Mouse (Mus musculus) heart, embryonic 16.5 days (tissue): Measurements from ENCODE around the gene Usp17le. TPM values are rescaled to one million over a fixed set of nuclear protein-coding genes. Genes with fewer than 3 reads are reported as not detected.
"Not testable (repeated sequence)": the region's sequence is repeated elsewhere in the genome, so short reads cannot be mapped to it uniquely, and the experiment has no call there.

ENCODE experiments used
- ATAC-seq: fragments of 200-750 bp; cut with Nextera tagmentation; replicated peaks from 2 replicates; pipeline ENCODE4 v1.8.0; 2017; ENCODE audit warnings: moderate number of reproducible peaks; ENCODE audit not compliant: insufficient read depth, low FRiP score; ENCODE audit errors: extremely low read depth
- H3K27ac ChIP-seq: fragments of 300-500 bp; sonication (generic); 2 replicates; pipeline ENCODE4 v1.5.1; 2014; ENCODE audit warnings: mild to moderate bottlenecking, low read length, control low read depth, moderate library complexity
- H3K27me3 ChIP-seq: fragments of 300-500 bp; sonication (generic); 2 replicates; pipeline ENCODE4 v1.6.1; 2014; ENCODE audit warnings: low read length, mixed read lengths; ENCODE audit not compliant: control insufficient read depth, insufficient read depth
- H3K36me3 ChIP-seq: fragments of 300-500 bp; sonication (generic); 2 replicates; pipeline ENCODE4 v1.6.1; 2014; ENCODE audit not compliant: control insufficient read depth, insufficient read depth
- H3K4me1 ChIP-seq: fragments of 300-500 bp; sonication (generic); 2 replicates; pipeline ENCODE4 v1.6.1; 2014; ENCODE audit warnings: low read length, mixed read lengths; ENCODE audit not compliant: control insufficient read depth, insufficient read depth
- H3K4me2 ChIP-seq: fragments of 300-500 bp; sonication (generic); 2 replicates; pipeline ENCODE4 v1.6.1; 2014; ENCODE audit warnings: low read depth, mild to moderate bottlenecking, control low read depth, low read length
- H3K4me3 ChIP-seq: fragments of 300-500 bp; sonication (generic); 2 replicates; pipeline ENCODE4 v1.5.1; 2014; ENCODE audit warnings: mild to moderate bottlenecking, control low read depth, low read length
- H3K9ac ChIP-seq: fragments of 300-500 bp; sonication (generic); 2 replicates; pipeline ENCODE4 v1.6.1; 2014; ENCODE audit warnings: low read length, control low read depth
- H3K9me3 ChIP-seq: fragments of 300-500 bp; sonication (generic); replicated peaks from 2 replicates; pipeline ENCODE4 v1.6.1; 2016; ENCODE audit warnings: low read length; ENCODE audit not compliant: control insufficient read depth
- WGBS: fragments of 180-500 bp; shearing (Covaris S2); extraction: QIAGEN DNeasy Blood & Tissue Kit; methylation state at CpG from one replicate; pipeline ENCODE4 v1.1.7; 2014; 5-methylcytosine and 5-hydroxymethylcytosine counted together
- polyA plus RNA-seq: library from polyadenylated mRNA; unstranded; fragments of >200 nt; fragmentation: Nextera tagmentation; extraction: Ambion mirVana; gene quantifications from 2 replicates; pipeline ENCODE4 v1.2.1, GENCODE M21; 2015

Gene Usp17le
- polyA plus RNA-seq: not detected in 2 replicates

DNA sequence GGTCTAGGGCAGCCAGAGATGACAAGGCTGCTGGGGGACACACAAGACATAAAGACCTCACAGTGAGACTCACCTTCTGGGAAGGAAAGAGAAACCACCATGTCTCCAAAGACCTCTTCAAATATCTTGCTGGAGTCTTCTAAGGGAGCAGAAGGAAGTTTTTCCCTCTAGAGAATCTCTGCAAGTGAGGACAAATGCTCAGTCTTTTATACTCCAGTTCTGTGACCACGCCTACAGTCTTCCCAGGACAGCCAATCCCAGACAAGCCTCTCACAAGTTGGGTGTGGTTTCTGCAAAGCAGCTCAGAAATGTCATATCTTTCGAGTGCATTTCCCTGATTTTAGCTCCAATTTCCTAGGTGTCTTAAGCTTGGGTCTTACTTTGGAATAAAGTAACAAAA lies at the start of gene Usp17le:
Usp17le (minus strand) TSS at position 101 of the 400 bp plus-strand sequence.
- H3K27me3 ChIP-seq, H3K9ac ChIP-seq, H3K36me3 ChIP-seq, H3K9me3 ChIP-seq, H3K4me2 ChIP-seq, ATAC-seq, H3K4me1 ChIP-seq, H3K27ac ChIP-seq, H3K4me3 ChIP-seq: not testable (repeated sequence)
- WGBS: 53% methylated on average over 2 of the region's 2 CpGs

DNA sequence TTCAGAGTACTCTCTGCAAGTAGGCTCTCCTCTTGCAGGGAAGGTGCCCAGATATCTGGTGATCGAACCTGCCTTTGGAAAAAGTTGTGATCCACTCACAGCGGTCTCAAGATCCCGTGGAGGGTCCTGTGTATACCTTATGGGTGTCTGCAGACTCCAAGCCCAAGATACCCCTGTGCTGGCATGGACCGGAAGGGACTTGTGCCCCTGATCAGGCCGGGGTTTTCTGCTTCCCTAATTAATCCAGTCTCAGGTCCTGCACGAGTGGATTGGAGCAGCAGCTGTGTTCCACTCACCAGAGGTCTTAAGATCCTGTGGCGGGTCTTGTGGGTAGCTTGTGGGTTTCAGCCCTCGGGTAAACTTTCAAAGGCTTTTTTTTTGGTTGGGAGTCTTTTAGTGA lies 33.1 kb upstream of the Usp17le start:
- not testable (repeated sequence) for H3K4me3 ChIP-seq, H3K9ac ChIP-seq, ATAC-seq, H3K4me2 ChIP-seq, H3K36me3 ChIP-seq, H3K4me1 ChIP-seq, H3K27me3 ChIP-seq, H3K9me3 ChIP-seq, H3K27ac ChIP-seq
- 74% methylated on average over 8 of the region's 8 CpGs for WGBS

DNA sequence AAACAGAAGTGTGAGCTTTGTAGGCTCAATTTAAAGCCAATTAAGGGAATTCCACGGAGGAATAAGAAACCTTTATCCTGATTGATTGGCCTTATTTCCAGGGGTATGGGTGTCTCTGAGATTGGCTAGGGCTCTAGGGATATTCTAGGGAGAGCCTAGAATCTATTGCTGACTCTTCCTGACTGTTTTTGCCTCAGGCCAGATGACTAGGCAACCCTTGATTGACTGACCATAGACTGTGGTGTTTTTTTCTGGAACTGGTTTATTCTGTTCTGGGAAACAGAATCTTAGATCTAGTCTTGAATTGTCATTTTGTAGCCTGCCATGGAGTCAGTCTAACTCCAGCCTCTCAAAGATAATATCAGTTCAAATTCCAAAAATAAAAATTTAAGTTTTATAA lies 13.5 kb upstream of the Usp17le start:
- H3K4me2 ChIP-seq: no peak overlapping the region
- no peaks in the 10 kb centered on the region for H3K9me3 ChIP-seq
- no peak for ATAC-seq
- WGBS: 56% methylated on average over 1 of the region's 1 CpGs
- no peaks in the 10 kb centered on the region for H3K36me3 ChIP-seq
- H3K9ac ChIP-seq: no peak overlapping the region
- H3K4me3 ChIP-seq: no peak overlapping the region
- H3K27ac ChIP-seq: no peak overlapping the region
- no peaks in the 10 kb centered on the region for H3K27me3 ChIP-seq
- no peaks in the 10 kb centered on the region for H3K4me1 ChIP-seq

Other genes with a start within 250 kb of the Usp17le start
- not detected in 2 replicates for gene Olfr651, start 227.3 kb downstream of the Usp17le start, polyA plus RNA-seq
- gene Olfr652, start 216.6 kb downstream of the Usp17le start, polyA plus RNA-seq: not detected in 2 replicates
- gene Olfr653, start 200.2 kb downstream of the Usp17le start, polyA plus RNA-seq: not detected in 2 replicates
- not detected in 2 replicates for gene Olfr654, start 190.4 kb downstream of the Usp17le start, polyA plus RNA-seq
- gene Olfr655, start 175.7 kb downstream of the Usp17le start, polyA plus RNA-seq: not detected in 2 replicates
- not detected in 2 replicates for gene Olfr656, start 163.5 kb downstream of the Usp17le start, polyA plus RNA-seq
- gene Olfr657, start 152.7 kb downstream of the Usp17le start, polyA plus RNA-seq: not detected in 2 replicates
- gene Olfr658, start 130.2 kb downstream of the Usp17le start, polyA plus RNA-seq: not detected in 2 replicates
- not detected in 2 replicates for gene Olfr659, start 110.7 kb downstream of the Usp17le start, polyA plus RNA-seq
- not detected in 2 replicates for gene Olfr661, start 91.0 kb downstream of the Usp17le start, polyA plus RNA-seq
- gene Usp17lb, start 65.1 kb upstream of the Usp17le start, polyA plus RNA-seq: not detected in 2 replicates
- gene Usp17la, start 79.5 kb upstream of the Usp17le start, polyA plus RNA-seq: not detected in 2 replicates
- gene Olfr665, start 100.6 kb upstream of the Usp17le start, polyA plus RNA-seq: not detected in 2 replicates
- not detected in 2 replicates for gene Olfr666, start 118.5 kb upstream of the Usp17le start, polyA plus RNA-seq
- gene Olfr667, start 144.0 kb upstream of the Usp17le start, polyA plus RNA-seq: not detected in 2 replicates
- gene Olfr668, start 150.6 kb upstream of the Usp17le start, polyA plus RNA-seq: not detected in 2 replicates
- gene Olfr669, start 156.8 kb upstream of the Usp17le start, polyA plus RNA-seq: not detected in 2 replicates
- not detected in 2 replicates for gene Olfr670, start 185.2 kb upstream of the Usp17le start, polyA plus RNA-seq
- gene Olfr671, start 201.7 kb upstream of the Usp17le start, polyA plus RNA-seq: not detected in 2 replicates
- not detected in 2 replicates for gene Olfr672, start 224.6 kb upstream of the Usp17le start, polyA plus RNA-seq